Mouse (Mus musculus) CH12.LX (cell line): Measurements from ENCODE around the gene Pex12.

Experiments
- CHD2 ChIP-seq: IDR thresholded peaks from 2 replicates; pipeline ENCODE4 v1.6.1; 2011; ENCODE audit warnings: low read length, improper control_type of control experiment
- CTCF ChIP-seq, 2 experiments: IDR thresholded peaks in 1 of 2; conservative IDR thresholded peaks in 1 of 2; 2 replicates each; pipeline ENCODE4 v1.5.1; 2011 to 2012; ENCODE audit warnings: low read depth in 2 of 2, low read length in 2 of 2, improper control_type of control experiment in 1 of 2, inconsistent platforms in 1 of 2, mild to moderate bottlenecking in 1 of 2, moderate library complexity in 1 of 2
- EP300 ChIP-seq: IDR thresholded peaks from 2 replicates; pipeline ENCODE4 v1.6.1; 2011; ENCODE audit warnings: low read length, improper control_type of control experiment
- HCFC1 ChIP-seq: IDR thresholded peaks from 2 replicates; pipeline ENCODE4 v1.6.1; 2012; ENCODE audit warnings: low read depth, mild to moderate bottlenecking, inconsistent platforms, low read length, improper control_type of control experiment
- JUND ChIP-seq: conservative IDR thresholded peaks from 2 replicates; pipeline ENCODE4 v1.6.1; 2011; ENCODE audit warnings: low read depth, low read length, improper control_type of control experiment
- POLR2A ChIP-seq: IDR thresholded peaks from 2 replicates; pipeline ENCODE4 v1.6.1; 2011; ENCODE audit warnings: low read depth, mild to moderate bottlenecking, improper control_type of control experiment, low read length
- UBTF ChIP-seq: IDR thresholded peaks from 2 replicates; pipeline ENCODE4 v1.6.1; 2012; ENCODE audit warnings: low read depth, mild to moderate bottlenecking, inconsistent platforms, low read length, improper control_type of control experiment, moderate library complexity
- USF1 ChIP-seq: IDR thresholded peaks from 2 replicates; pipeline ENCODE4 v1.6.1; 2014; ENCODE audit warnings: low read depth, mild to moderate bottlenecking, inconsistent platforms, low read length, improper control_type of control experiment
- ZNF384 ChIP-seq: IDR thresholded peaks from 2 replicates; pipeline ENCODE4 v1.6.1; 2012; ENCODE audit warnings: low read depth, low read length, improper control_type of control experiment, inconsistent platforms

- TF ChIP-seq EP300 (no peak), POLR2A (no peak), UBTF (no peak), USF1 (no peak), CTCF (conservative IDR thresholded peaks at IDR 0.05 in 1 of 2, IDR thresholded peaks at IDR 0.05 in 1 of 2; ENCODE audit: low read depth in 2 of 2, low read length in 2 of 2) (no peak), JUND (no peak), HCFC1 (no peak), ZNF384 (peak; percentile 71; the same call in 1 of the 2 replicates), CHD2 (no peak)
Observed at GRCm38 (mm10) chr11:83293182-83293581, 9.2 kb downstream of the Pex12 start.
